Mouse (Mus musculus) lung, adult 18-20 months (tissue): ENCODE results near the gene Grik1.

Experiments
- DNase-seq, 2 experiments: peaks; one replicate each; pipeline ENCODE4 v3.0.0; 2022; ENCODE audit warnings: mixed read lengths in 2 of 2

Grik1 gene

GRCm38 (mm10) chr16:87954715-87955441 is 335.2 kb downstream of the Grik1 start:
- DNase-seq, result no peak

GRCm38 (mm10) chr16:87953176-87953575 is 336.9 kb downstream of the Grik1 start:
- no peak for DNase-seq

- no peak for DNase-seq
Measured at GRCm38 (mm10) chr16:87949881-87950280, 340.2 kb downstream of the Grik1 start.

GRCm38 (mm10) chr16:87948122-87948521 is 341.9 kb downstream of the Grik1 start:
- no peak for DNase-seq

- DNase-seq, result no peak
Measured at GRCm38 (mm10) chr16:87944318-87944717, 345.7 kb downstream of the Grik1 start.

GRCm38 (mm10) chr16:87942103-87942865 is 347.8 kb downstream of the Grik1 start:
- DNase-seq, result no peak

GRCm38 (mm10) chr16:87934685-87935084 is 355.4 kb downstream of the Grik1 start:
- DNase-seq, result no peak

- no peak for DNase-seq
Measured at GRCm38 (mm10) chr16:87931358-87931757, 358.7 kb downstream of the Grik1 start.

- DNase-seq, result no peak
Measured at GRCm38 (mm10) chr16:87930519-87930918, 359.5 kb downstream of the Grik1 start.

GRCm38 (mm10) chr16:87928671-87929070 is 361.4 kb downstream of the Grik1 start:
- no peak for DNase-seq

GRCm38 (mm10) chr16:87917897-87918296 is 372.2 kb downstream of the Grik1 start:
- DNase-seq, result no peak

- DNase-seq, result no peak
Measured at GRCm38 (mm10) chr16:87917157-87917546, 372.9 kb downstream of the Grik1 start.

- no peak for DNase-seq
Measured at GRCm38 (mm10) chr16:87916209-87917156, 373.6 kb downstream of the Grik1 start.

GRCm38 (mm10) chr16:87915156-87915555 is 374.9 kb downstream of the Grik1 start:
- no peak for DNase-seq

- no peak for DNase-seq
Measured at GRCm38 (mm10) chr16:87913781-87914180, 376.3 kb downstream of the Grik1 start.

GRCm38 (mm10) chr16:87911201-87911600 is 378.9 kb downstream of the Grik1 start:
- DNase-seq, result no peak

GRCm38 (mm10) chr16:87902049-87902448 is 388.0 kb downstream of the Grik1 start:
- no peak for DNase-seq

- no peak for DNase-seq
Measured at GRCm38 (mm10) chr16:87901189-87901588, 388.9 kb downstream of the Grik1 start.

- no peak for DNase-seq
Measured at GRCm38 (mm10) chr16:87875927-87876326, 414.1 kb downstream of the Grik1 start.

GRCm38 (mm10) chr16:87864526-87864925 is 425.5 kb downstream of the Grik1 start:
- no peak for DNase-seq

- DNase-seq, result no peak
Measured at GRCm38 (mm10) chr16:87861722-87862121, 428.3 kb downstream of the Grik1 start.

GRCm38 (mm10) chr16:87853451-87854085 is 436.5 kb downstream of the Grik1 start:
- no peak for DNase-seq

GRCm38 (mm10) chr16:87851550-87851949 is 438.5 kb downstream of the Grik1 start:
- DNase-seq, result no peak
